Mouse (Mus musculus) embryo, embryonic 11.5 days (tissue): ENCODE measurements around the gene Dnajc17.

Source experiments
- DNase-seq: peaks from one replicate; pipeline ENCODE4 v3.0.0-alpha.2; 2012; ENCODE audit warnings: low read depth, low spot score

Dnajc17 gene

DNA sequence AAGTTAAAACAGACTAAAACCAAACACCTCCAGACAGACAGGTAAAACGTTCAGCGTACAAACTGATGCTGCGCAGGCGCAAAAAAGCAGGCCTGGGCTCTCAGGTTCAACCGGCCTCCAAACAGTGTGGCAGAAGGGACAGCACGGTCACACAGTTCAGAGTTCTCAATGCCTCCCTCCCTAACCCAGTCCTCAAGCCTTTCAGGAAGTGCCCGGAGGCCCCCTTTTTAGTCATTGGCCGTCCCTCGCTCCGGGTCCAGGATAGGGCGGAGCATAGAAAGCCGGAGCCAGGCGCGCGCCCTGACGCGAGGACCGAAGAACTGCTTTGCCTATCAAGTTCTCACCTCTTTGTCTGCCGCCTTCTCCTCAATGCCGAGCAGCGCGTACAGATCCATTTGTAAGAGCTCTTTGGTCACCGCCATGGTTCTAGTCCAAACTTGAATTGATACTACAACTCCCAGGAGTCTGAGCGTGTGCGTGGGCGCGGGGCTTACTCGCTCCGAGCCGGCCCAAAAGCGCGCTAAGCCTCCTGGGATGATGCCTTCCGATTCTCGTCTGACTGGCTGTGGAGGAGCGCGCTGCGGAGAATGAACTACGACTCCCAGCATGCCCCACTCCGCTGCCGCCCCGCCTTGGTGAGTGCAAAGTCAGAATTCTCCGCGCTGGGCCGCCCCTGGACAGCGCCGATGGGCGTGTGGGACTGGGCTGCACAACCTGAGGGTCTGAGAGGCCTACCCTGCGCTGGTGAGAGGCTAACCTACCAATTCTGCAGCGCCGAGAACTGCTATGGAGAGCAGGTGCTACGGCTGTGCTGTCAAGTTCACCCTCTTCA lies at the start of gene Dnajc17, which contains the start of gene Zfyve19:
Dnajc17 (minus strand) TSS at position 452 of the 832 bp plus-strand sequence.
Zfyve19 (plus strand) TSS at position 274 of the 832 bp plus-strand sequence.
- peak; percentile 91 for DNase-seq

DNA sequence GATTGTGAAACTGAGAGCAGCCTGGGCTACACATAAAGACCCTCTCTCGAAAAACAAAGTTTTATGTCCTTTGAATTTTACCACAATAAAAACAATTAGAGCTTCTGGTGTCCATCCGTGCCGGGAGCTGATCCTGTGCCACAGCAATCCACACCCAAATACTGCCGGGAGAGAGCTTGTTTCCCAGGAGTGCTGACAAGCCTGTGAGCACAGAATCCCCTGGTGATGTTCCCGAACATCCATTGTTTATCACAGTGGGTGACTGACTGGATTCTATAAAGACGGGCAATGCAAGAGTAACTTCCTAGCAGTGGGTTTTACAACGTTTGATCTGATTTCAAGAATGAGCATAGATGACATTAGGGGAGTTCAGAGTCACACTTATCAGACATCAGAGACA lies 46.4 kb upstream of the Dnajc17 start:
- no peak for DNase-seq

DNA sequence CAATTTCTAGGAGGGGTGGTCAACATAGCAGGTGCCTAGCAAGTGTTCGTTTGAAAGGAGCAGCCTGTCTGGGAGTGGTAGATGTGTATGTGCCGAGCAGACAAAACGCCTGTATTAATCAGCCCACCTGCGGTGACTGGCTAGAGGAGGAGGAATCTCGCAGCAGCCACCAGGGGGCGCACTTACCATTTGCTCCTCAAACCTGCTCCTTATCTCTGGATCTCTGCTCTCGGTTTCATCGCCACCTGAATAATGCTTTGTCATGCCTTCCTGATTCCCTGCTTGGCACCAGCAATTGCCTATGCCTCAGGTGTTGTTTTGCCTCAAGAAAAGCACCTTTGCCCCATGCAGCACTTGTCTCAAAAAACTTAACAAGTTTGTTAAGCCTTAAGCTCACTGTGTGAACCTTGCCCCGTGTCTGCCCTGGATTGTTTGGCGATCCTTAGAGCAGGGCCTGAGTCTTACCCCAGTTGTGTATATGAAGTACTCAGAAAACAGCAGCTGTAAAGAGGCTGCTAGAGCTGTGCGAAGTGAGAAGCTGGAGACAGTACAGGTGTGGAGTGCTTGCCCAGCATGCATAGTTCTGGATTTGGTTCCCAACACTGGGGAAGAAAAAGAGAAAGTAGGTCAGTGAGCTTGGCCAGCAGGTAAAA lies 42.4 kb upstream of the Dnajc17 start:
- peak; percentile 74 for DNase-seq

DNA sequence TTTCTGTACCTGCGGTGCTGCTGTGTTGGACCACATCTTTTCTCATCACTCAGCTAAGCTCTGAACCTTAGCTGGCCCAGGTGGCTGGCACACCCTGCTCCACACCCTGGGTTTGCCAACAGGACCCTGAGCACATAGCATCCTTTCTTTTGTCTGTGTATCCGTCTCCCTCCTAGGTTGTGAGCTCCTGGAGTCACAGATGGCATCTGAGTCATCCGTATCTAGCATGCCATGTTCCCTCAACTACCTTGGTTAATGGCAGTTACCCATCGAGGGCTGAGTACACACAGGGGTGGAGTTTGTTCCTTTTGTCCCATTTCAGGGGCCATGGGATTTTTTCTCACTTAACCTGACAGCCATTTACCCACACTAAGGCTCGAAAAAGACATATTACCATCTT lies 41.8 kb upstream of the Dnajc17 start:
- no peak for DNase-seq

DNA sequence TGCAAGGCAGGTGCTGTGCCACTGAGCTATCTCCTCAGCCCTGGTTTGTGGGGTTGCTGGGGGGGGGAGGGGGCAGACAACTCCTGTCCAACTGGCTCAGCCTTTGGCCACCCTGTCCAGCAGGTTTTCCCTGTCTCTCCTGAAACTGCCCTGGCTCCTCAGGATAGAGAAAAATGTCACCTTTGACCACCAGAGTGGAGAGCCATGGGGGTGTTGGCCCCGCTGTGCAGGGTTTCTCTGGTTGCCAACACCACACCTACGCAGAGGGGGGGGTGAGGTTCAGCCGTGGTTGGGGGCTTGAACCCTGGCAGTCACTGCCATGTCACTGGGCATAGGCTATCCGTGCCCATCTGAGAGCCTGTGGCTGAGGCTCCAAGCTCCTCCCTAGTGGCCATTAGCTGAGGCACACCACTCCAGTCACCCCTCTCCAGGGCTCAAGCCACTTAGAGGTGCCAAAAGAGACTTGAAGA lies 41.0 kb upstream of the Dnajc17 start:
- no peak for DNase-seq

DNA sequence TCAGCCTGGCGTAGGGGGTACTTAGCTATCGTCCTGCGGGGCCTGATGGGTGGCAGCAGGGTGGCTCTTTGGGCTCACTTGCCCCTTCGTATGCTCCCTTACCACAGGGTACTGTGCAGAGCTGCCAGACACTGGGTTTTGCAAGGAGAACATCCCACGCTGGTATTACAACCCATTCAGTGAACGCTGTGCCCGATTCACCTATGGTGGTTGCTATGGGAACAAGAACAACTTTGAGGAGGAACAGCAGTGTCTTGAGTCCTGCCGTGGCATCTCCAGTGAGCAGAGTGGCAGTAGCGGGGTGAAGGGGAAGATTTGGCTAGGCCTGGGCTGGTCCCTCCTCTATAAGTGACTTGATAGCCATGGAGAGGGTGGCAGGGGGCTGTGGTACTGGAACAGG lies 39.3 kb upstream of the Dnajc17 start:
- no peak for DNase-seq

DNA sequence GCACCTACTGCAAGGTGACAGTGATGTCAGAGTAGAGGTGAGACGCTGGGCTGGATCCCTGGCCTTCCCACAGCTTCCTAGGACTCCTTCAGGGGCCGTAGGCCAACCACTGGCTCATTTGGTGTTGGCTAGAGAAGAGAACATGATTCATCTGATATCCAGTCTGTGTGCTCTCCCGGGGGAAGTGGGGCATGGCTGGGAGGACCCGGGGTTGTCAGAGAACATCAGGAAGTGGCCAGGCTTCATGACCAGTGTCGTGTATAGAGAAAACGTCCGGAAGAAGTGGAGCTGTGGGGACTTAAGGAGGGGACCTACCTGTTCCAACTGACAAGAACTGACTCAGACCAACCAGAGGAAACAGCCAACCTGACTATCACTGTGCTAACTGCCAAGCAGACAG lies 36.7 kb upstream of the Dnajc17 start:
- DNase-seq, result no peak

DNA sequence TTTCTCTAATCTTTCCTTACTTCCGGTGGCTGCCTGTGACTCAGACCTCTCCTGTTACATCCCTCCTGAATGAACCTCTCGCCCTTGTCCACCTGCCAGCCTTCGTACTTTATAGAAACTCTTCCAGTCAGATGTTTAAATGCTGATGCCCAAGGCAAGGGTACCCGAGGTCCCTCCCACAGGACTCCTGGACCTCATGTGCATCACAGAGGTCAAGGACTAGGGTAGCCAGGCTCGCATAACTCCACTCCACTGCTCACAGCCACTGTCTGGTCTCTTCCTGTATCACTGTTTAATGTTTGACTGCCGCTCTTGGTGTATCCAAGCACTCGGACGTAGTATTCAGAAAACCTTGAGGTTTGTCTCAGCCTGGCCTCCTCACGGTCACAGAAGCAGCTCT lies 34.0 kb upstream of the Dnajc17 start:
- DNase-seq, result no peak

DNA sequence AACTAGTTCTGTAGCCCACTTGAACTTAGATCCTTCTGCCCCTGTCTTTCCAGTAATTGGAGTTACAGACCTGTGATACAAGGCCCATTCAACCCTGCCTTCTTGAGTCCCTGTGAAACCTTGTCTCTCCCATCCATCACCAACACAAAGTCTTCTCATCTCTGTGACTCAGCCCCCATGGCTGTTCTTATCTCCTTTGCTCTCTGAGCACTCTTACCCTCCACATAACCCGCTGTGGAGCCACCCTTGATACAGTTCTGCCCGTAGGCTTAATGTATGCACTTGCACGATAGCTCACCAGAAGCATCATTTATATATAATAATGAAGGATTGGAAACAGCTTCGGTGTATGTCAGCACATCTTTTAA lies 32.2 kb upstream of the Dnajc17 start:
- DNase-seq, result no peak

DNA sequence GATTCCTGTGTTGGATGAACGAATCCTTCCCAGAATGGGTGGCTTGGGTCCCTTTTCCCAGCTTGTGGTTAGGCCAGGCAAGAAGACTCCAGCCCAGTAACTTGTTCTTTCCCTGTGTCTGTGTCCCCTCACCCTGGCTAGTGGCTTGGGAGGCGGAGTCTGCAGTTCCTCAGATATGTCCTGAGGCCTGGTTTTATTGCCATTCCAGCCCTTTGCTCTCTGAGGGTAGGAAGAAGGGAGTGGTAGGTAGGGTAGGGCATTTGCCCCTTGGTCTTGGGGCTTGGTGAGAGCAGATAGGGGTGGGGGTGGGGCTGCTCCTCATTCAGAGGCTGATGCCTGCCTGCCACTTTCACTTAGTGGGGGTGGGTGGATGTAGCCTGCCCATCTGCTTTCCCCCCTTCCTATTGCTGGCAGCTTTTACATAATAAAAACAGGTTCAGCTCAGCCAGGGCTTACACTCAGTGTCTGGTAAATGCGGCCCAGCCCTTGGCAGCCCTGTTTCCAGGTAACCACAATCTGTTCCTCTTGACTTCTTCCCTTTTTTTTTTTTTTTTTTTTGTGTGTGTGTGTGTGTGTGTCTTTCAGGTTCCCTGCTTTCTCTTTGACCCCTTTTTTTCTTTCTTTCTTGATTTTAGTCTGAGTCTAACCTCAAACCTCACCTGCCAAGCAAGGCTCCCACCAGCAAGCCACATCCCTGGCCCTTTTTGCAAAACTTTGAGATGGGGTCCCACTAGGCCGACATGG lies 31.7 kb upstream of the Dnajc17 start:
- no peak for DNase-seq

DNA sequence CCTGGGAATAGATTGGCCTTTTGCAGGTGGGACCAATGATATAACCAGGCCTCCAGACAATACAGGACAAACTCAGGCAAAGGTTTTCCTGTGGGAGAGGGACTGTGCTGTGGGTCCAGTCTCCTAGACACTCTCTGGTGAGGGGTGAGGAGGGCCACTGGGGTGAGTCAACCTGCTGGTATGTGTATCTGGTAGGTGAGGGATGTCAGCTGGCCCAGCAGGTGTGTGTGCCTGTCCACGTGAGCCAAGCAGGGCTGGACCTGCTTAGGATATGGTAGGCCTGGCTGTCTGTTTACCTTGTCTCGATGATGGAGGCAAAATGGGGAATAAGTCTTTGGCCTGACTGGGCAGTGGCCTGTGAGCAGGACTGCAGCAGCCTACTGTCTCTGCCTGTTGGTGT lies 30.1 kb upstream of the Dnajc17 start:
- no peak for DNase-seq

DNA sequence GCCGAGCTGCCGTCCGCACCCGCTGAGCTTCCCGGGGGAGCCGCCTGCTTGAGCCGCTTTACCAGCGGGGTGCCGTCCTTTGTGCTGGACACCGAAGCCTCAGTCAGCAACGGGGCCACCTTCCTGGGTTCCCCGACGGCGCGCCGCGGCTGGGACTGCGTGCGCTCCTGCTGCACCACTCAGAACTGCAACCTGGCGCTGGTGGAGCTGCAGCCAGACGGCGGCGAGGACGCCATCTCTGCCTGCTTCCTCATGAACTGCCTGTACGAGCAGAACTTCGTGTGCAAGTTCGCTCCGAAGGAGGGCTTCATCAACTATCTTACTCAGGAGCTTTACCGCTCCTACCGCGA lies 29.3 kb upstream of the Dnajc17 start:
- no peak for DNase-seq

DNA sequence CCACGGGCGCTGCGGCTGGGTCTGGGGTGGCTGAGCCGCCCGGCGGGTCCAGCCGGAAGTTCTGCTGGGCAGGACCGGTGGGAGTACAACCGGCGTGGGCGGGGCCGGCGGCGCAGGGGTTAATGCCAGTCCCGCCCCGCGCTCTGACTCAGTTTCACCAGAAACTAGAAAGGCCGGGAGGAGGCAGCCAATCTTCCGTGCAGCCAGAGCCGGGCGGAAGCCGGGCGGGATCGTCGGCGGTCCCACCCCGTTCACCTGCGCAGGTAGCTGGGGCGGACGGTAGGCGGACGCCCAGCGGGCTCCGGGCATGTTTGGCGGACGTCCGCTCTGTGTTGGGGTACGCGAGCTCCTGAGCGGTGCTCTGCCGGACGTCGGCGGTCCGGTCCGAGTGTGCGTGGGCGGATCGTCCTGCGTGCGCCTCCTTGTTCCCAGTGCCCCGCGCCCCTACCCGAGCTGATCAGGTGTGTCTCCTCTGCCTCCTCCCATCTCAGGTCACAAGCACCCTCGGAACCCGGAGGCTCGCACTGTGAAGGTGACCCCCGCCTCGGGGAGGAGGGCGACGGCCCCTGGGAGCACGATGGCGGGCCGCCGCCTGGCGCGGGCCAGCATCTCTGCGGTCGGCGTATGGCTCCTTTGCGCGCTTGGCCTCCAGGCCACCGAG lies 28.7 kb upstream of the Dnajc17 start, which contains the start of gene Spint1:
Spint1 (plus strand) TSS at position 153 of the 661 bp plus-strand sequence.
- DNase-seq, result no peak

DNA sequence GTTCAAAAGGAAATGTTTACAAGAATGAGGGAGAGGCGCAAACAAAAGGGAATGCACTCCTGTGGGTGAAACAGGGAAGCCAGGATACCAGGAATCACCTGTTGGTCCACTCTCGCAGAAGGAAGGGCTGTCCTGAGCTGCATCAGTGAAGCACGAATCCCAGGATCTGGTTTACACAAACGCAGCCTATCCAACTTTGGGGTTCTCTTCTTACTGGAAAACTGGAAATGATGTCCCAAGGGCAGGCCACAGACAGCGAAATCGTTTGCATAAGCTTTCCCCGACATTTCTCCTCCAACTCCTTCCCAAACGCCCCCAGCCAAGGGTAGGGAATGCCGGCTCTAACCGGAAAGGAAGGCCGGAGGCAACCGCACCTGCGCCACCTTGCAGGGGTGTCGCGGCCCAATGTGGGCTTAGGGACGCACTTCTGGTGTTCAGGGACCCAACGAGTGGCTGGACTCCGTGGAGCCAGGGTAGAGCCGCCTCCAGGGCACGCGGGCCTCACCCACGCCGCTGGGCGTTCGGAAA lies 28.2 kb upstream of the Dnajc17 start:
- DNase-seq, result no peak

DNA sequence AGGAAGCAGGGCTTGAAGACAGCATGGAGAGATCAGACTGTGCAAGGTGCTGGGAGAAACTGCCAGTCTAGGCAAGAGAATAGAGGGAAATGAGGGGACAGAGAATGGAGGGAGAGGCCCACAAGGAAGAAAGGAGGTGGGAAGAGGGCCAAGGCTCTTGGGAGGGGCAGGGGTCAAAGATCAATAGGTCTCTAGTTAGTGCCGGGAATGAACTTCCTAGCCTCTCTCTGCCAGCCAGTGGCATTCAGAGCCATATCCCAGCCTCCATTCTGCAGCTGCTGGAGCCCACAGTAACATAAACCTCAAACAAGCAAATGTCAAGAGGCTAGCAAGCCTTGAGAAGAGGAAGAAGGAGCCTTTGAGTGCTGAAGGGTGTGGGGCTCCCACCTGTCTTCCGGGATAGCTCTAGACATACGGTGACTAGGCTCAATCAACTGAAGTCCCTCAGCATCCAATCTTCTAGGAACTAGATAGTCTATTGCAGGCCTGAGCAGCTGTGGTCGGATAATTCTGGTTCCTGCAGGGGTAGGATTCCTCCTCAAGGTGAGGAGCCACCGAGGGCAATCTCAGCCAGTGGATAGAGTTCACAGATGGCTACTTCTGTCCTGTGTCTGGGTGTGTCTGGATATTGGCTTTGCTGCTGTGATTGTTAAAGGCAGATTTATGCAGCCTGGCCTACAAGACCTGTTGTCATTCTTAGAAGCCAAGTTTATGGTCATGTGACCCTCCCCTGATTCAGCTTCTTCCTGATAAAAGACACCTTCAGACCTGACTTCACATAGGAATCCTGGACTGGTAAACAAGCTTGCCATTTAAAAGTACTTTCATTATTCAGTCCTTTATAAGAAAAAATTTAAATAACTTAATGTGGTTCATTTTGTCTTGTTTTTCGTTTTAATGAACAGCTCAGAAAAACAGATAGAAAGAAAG lies 21.4 kb upstream of the Dnajc17 start, which contains the start of gene Ppp1r14d:
Ppp1r14d (minus strand) TSS at position 132 of the 930 bp plus-strand sequence.
- no peak for DNase-seq

DNA sequence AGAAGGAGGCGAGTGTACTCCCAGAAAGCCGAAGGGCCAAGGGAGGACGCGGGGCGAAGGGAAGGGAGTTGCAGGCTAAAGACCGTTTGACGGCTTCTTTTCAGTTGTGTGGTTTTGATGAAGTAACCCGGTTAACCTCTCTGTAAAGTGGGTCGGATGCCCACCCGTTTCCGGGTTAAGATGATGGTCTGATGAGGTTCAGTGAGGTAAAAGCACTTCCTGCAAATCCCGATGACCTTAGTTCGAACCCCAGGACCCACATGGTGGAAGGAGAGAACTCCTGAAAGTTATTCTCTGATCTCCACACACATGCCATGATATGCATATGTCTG lies 547 bp upstream of the Dnajc17 start:
- no peak for DNase-seq

DNA sequence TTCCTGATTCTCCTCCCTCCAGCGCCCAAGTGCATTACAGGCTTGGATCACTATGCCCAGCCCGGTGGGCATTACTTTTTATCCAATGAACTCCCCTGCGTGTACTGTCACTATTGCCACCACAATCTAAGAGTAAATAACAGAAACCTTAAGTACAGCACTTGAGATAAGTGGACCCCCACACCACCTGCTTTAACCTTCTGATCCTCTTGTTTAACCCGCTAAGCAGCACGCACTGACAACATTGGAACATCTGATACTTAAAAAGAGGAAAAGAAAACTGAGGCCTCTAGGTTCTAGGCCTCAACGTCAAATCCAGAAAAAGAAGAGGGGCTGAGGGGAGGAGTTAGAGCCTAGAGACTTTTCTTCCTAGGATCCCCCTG lies 643 bp downstream of the Dnajc17 start:
- no peak for DNase-seq

DNA sequence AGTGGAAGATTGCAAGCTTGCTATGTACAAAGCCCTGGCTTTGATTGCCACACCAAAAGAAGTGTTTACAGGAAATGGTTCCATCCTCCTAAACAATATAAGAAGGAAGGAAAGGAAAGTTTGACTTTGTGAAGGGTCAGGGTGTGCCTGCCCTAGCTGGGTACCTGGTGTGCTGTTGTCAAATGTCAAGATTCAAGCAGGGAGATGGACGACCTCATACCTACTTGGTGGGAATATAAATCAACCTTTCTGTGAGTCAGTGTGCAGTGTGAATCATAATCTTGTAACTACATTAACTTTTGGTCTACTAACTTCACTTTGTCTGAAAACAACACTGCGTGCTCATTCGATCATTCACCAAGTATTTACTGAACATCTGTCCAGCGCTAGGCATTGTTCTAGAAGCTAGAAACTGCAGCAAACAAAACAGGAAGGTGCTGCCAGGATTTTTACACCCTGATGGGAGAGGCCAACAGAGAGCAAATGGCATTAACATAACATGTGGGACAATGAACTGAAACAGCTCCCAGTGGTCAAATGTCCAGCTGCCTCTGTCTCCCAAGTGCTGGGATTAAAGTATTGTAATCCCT lies 4.6 kb downstream of the Dnajc17 start:
- DNase-seq, result no peak

DNA sequence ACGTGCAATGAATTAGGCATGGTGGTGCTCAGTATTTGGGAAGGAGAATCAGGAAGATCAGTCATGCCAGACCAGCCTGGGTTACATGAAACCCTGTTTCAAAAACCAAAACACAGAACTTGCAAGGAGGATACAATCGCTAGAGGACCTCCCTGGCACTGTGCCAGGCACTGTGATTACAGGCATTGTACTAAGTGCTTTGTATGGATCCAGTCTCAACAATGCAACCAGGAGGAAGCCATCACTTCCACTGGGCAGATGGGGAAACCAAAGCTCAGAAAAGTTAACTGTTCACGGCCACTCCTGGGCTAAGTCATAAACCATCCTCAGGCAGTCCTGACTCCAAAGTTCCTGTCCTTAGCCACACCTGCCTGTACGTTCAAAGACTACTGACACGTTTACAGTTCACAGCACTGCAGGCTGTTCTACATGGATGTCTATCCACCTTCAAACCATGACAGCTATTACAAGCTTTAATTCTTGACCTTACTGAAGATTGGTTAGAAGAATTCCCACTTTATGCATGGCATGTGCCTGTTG lies 5.6 kb downstream of the Dnajc17 start:
- no peak for DNase-seq

DNA sequence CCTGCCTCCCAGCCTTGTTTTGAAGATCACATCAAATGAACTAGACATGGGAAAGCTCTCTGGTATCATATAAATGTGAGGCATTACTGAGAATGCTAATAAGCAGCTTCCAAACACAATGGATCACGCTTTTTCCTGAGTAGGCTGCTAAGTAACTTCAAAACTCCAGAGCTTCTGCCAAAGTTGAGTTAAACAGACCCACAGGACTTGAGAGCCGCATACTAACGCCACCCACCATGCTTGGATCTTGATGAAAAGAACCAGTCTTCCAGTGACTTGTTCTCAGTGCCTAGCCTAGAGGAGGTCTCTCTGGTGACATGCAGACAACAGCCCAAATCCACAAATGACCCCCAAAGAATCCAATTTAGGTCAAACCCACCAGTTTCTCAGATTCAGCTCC lies 9.7 kb downstream of the Dnajc17 start:
- no peak for DNase-seq
